9 mouse cellular contexts compared by ENCODE assay signal in the genomic region with DNA sequence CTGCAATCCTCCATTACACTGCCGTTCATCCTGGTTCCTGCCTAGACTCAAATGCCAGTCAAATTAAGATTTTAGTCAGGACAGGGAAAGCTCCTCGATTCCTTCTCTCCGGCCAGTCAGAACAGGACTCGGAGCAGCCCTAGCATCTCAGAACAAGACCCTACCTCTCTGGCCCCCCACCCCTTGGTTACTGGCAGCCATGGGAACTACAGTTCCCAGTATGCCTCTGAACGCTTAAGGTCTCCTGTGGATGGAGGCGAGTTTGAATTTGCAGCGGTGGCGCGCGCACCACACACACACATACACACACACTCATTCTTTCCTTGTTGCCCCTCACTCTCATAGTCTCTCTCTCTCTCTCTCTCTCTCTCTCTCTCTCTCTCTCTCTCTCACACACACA. TPM values are rescaled to one million over a fixed set of nuclear protein-coding genes. Genes with fewer than 3 reads are reported as not detected.
DNase-seq lines count a peak whose midpoint lies in the region; ATAC-seq and TF ChIP-seq lines count a peak whose summit lies in the region.
"Had no signal": no experiment of that assay in that cellular context is flagged by ENCODE, and none has a peak within 500 bp of the region (broad histone marks: within the 10 kb centered on the region; RNA-seq: fewer than 3 reads in every experiment).

No protein-coding gene starts in this region.

- 0 out of 2 replicates have a peak, but pooled peaks cover 4% of the 10 kb centered on the region for H3K9me3 ChIP-seq in heart, embryonic 12.5 days (replicated peaks)
- H3K9me3 ChIP-seq in ES-E14 (ENCODE audit: control insufficient read depth, insufficient read depth, low read depth, low read length) = no peaks in the 10 kb centered on the region
- H3K9me3 ChIP-seq in forebrain, embryonic 11.5 days (ENCODE audit: control insufficient read depth, low read length) = no peaks in the 10 kb centered on the region
- H3K9me3 ChIP-seq in liver, embryonic 13.5 days (replicated peaks) = no peaks in the 10 kb centered on the region
- no peaks in the 10 kb centered on the region for H3K9me3 ChIP-seq in stomach, postnatal 0 days (ENCODE audit: control insufficient read depth, low read length)

- H3K4me1 ChIP-seq in heart, embryonic 12.5 days (replicated peaks) = no peaks in the 10 kb centered on the region
- peaks cover 0 to 2% of the 10 kb centered on the region in 2 experiments; a peak in 1 of 4 replicates for H3K4me1 ChIP-seq in ES-E14 (ENCODE audit: control insufficient read depth in 2 of 2, insufficient read depth in 2 of 2, low read length in 2 of 2, poor library complexity in 1 of 2)
- no peaks in the 10 kb centered on the region for H3K4me1 ChIP-seq in forebrain, embryonic 11.5 days (replicated peaks; ENCODE audit: control insufficient read depth, insufficient read depth, low read length)
- H3K4me1 ChIP-seq in liver, embryonic 13.5 days (replicated peaks) = no peaks in the 10 kb centered on the region
- no peaks in the 10 kb centered on the region for H3K4me1 ChIP-seq in stomach, postnatal 0 days (replicated peaks; ENCODE audit: control insufficient read depth, insufficient read depth)

- peaks cover 7% of the 10 kb centered on the region for H3K27me3 ChIP-seq in heart, embryonic 12.5 days (replicated peaks)
- 0 out of 2 replicates have a peak, but pooled peaks cover 2% of the 10 kb centered on the region for H3K27me3 ChIP-seq in forebrain, embryonic 11.5 days (ENCODE audit: control insufficient read depth, insufficient read depth, low read length)
- H3K27me3 ChIP-seq in liver, embryonic 13.5 days = peaks cover 25% of the 10 kb centered on the region
- H3K27me3 ChIP-seq in stomach, postnatal 0 days (ENCODE audit: control insufficient read depth, insufficient read depth, low read length) = no peaks in the 10 kb centered on the region

- peak overlapping the region; percentile 65 for H3K4me2 ChIP-seq in heart, embryonic 12.5 days
- H3K4me2 ChIP-seq in forebrain, embryonic 11.5 days (ENCODE audit: low read depth, low read length, severe bottlenecking) = peak overlapping the region; percentile 39; the same call in 1 of the 2 replicates
- H3K4me2 ChIP-seq in liver, embryonic 13.5 days = peak overlapping the region; percentile 32
- peak overlapping the region; percentile 45 for H3K4me2 ChIP-seq in stomach, postnatal 0 days (replicated peaks; ENCODE audit: low read depth)

- no peak overlapping the region for H3K27ac ChIP-seq in heart, embryonic 12.5 days (ENCODE audit: poor library complexity, severe bottlenecking)
- no peak overlapping the region for H3K27ac ChIP-seq in ES-E14 (ENCODE audit: insufficient read depth, low read depth, low read length, poor library complexity, severe bottlenecking)
- H3K27ac ChIP-seq in forebrain, embryonic 11.5 days (ENCODE audit: low read depth, low read length) = no peak overlapping the region
- H3K27ac ChIP-seq in liver, embryonic 13.5 days = no peak overlapping the region
- no peak overlapping the region for H3K27ac ChIP-seq in stomach, postnatal 0 days (replicated peaks)

- no peak for TF ChIP-seq CTCF in stomach, postnatal 0 days (IDR thresholded peaks at IDR 0.05; ENCODE audit: low read depth)

- H3K9ac ChIP-seq in heart, embryonic 12.5 days = no peak overlapping the region; the same call in 1 of the 2 replicates
- H3K9ac ChIP-seq in ES-E14 (ENCODE audit: insufficient read depth, low read depth, low read length, poor library complexity, severe bottlenecking) = no peak overlapping the region
- no peak overlapping the region for H3K9ac ChIP-seq in forebrain, embryonic 11.5 days (ENCODE audit: low read length)
- no peak overlapping the region for H3K9ac ChIP-seq in liver, embryonic 13.5 days
- no peak overlapping the region for H3K9ac ChIP-seq in stomach, postnatal 0 days (ENCODE audit: low read length)

- 0 out of 2 replicates have a peak, but pooled peaks have one; percentile 22 for ATAC-seq in heart, embryonic 12.5 days (ENCODE audit: insufficient number of reproducible peaks, low FRiP score)
- peak; percentile 67 for ATAC-seq in forebrain, embryonic 11.5 days (replicated peaks; ENCODE audit: low FRiP score)
- no peak for ATAC-seq in liver, embryonic 13.5 days (ENCODE audit: low read depth)
- ATAC-seq in stomach, postnatal 0 days (ENCODE audit: low FRiP score, low TSS enrichment) = no peak
- no peak for ATAC-seq in inflammation-experienced regulatory T-cells, adult 6 months
- ATAC-seq: Patski had no signal

- H3K4me3 ChIP-seq in heart, embryonic 12.5 days = peak overlapping the region; percentile 36
- H3K4me3 ChIP-seq in ES-E14 (ENCODE audit: insufficient read depth in 1 of 2, low read depth in 1 of 2, low read length in 2 of 2, poor library complexity in 1 of 2, severe bottlenecking in 1 of 2) = peak overlapping the region; percentile 45 to 51; a peak in 1 of 4 replicates
- peak overlapping the region; percentile 15; the same call in 1 of the 2 replicates for H3K4me3 ChIP-seq in forebrain, embryonic 11.5 days (ENCODE audit: low read depth, low read length)
- no peak overlapping the region for H3K4me3 ChIP-seq in liver, embryonic 13.5 days (replicated peaks)
- peak overlapping the region; percentile 19 for H3K4me3 ChIP-seq in stomach, postnatal 0 days (ENCODE audit: low read depth, low read length)

- 19% methylated on average over 10 of the region's 10 CpGs for WGBS in heart, embryonic 12.5 days
- 18% methylated on average over 10 of the region's 10 CpGs for WGBS in forebrain, embryonic 11.5 days
- 31% methylated on average over 10 of the region's 10 CpGs for WGBS in liver, embryonic 13.5 days (ENCODE audit: insufficient replicate concordance)
- WGBS in stomach, postnatal 0 days = 25% methylated on average over 10 of the region's 10 CpGs

- TF ChIP-seq EP300 in stomach, postnatal 0 days (optimal IDR thresholded peaks at IDR 0.05) = no peak

- H3K36me3 ChIP-seq in heart, embryonic 12.5 days = no peaks in the 10 kb centered on the region
- H3K36me3 ChIP-seq in ES-E14 (ENCODE audit: control insufficient read depth, insufficient read depth, low read length, poor library complexity, severe bottlenecking) = no peaks in the 10 kb centered on the region
- no peaks in the 10 kb centered on the region for H3K36me3 ChIP-seq in forebrain, embryonic 11.5 days (ENCODE audit: control insufficient read depth, insufficient read depth, low read length)
- no peaks in the 10 kb centered on the region for H3K36me3 ChIP-seq in liver, embryonic 13.5 days
- H3K36me3 ChIP-seq in stomach, postnatal 0 days (ENCODE audit: control insufficient read depth, insufficient read depth, low read length) = no peaks in the 10 kb centered on the region

- in situ Hi-C loops in ES-E14 (cut with MboI; ENCODE audit: low sequenced_read_pairs in 2 of 2, unreplicated experiment in 2 of 2) = no loop called here

- no peak for DNase-seq in heart, adult 11 months
- no peak for DNase-seq in ES-E14 (ENCODE audit: low read depth, low spot score)
- no peak for DNase-seq in forebrain, embryonic 11.5 days (ENCODE audit: low spot score)
- no peak for DNase-seq in liver, embryonic 13.5 days
- DNase-seq in stomach, postnatal 0 days (ENCODE audit: low spot score) = no peak
- no peak for DNase-seq in c-Kit-positive CD71-positive TER-119-positive erythroid progenitor cells, embryonic 14.5 days (ENCODE audit: low spot score)

TF ChIP-seq in ES-E14, 5 proteins besides CTCF, POLR2A, EP300 and RAD21:
- TF ChIP-seq HCFC1 (IDR thresholded peaks at IDR 0.05; ENCODE audit: borderline replicate concordance, insufficient read depth, low read length) = 0 out of 2 replicates have a peak, but pooled peaks have one; percentile 51
- no peak for TF ChIP-seq ZNF384 (IDR thresholded peaks at IDR 0.05; ENCODE audit: low read depth, low read length)

RNA-seq across cellular contexts. Expression of gene Gdpd2, which starts 9.8 kb away (rescaled TPM):
- polyA plus RNA-seq in heart, embryonic 12.5 days (2016; fragmentation: Nextera tagmentation; extraction: Ambion mirVana) = 0.43 and 0.59 TPM in 2 replicates
- 0.22 and 0.32 TPM in 2 replicates for total RNA-seq in ES-E14 (2012; rRNA removed)
- polyA plus RNA-seq in forebrain, embryonic 11.5 days (2014; fragmentation: Nextera tagmentation; extraction: Ambion mirVana) = 6.4 and 6.5 TPM in 2 replicates
- polyA plus RNA-seq in liver, embryonic 13.5 days (2015; fragmentation: Nextera tagmentation; extraction: Ambion mirVana) = 0.07 and 0.15 TPM in 2 replicates
- polyA plus RNA-seq in stomach, postnatal 0 days (2015; fragmentation: Nextera tagmentation; extraction: Ambion mirVana) = 21.4 and 28.1 TPM in 2 replicates
- not detected for polyA plus RNA-seq in inflammation-experienced regulatory T-cells, adult 6 months (2017; shearing (Covaris generic))

RNA-seq across cellular contexts. Expression of gene Dlg3, which starts 28.1 kb away (rescaled TPM):
- polyA plus RNA-seq in heart, embryonic 12.5 days (2016; fragmentation: Nextera tagmentation; extraction: Ambion mirVana) = 4.7 and 5.1 TPM in 2 replicates
- total RNA-seq in ES-E14 (2012; rRNA removed) = 13.1 and 15.3 TPM in 2 replicates
- polyA plus RNA-seq in forebrain, embryonic 11.5 days (2014; fragmentation: Nextera tagmentation; extraction: Ambion mirVana) = 7.6 and 9.5 TPM in 2 replicates
- polyA plus RNA-seq in liver, embryonic 13.5 days (2015; fragmentation: Nextera tagmentation; extraction: Ambion mirVana) = 0.28 and 0.44 TPM in 2 replicates
- polyA plus RNA-seq in stomach, postnatal 0 days (2015; fragmentation: Nextera tagmentation; extraction: Ambion mirVana) = 3.0 and 3.2 TPM in 2 replicates
- polyA plus RNA-seq in inflammation-experienced regulatory T-cells, adult 6 months (2017; shearing (Covaris generic)) = 1 to 10 TPM; 1.3 to 7.7 (median 4.5) TPM

Comparison
In these comparisons a context has a peak if more than half of its experiments do, and no peak if none do; other contexts are left out.
1. ATAC-seq: peak in heart, embryonic 12.5 days (single experiment) and forebrain, embryonic 11.5 days (single experiment); none in liver, embryonic 13.5 days (single experiment), stomach, postnatal 0 days (single experiment) and inflammation-experienced regulatory T-cells, adult 6 months (single experiment).
2. Peak in every context shown above with its lines, with median percentiles within 50 percentile points of each other: H3K4me2 ChIP-seq.